Mouse (Mus musculus): ENCODE measurements around the gene Iqcn. TPM values are rescaled to one million over a fixed set of nuclear protein-coding genes. Genes with fewer than 3 reads are reported as not detected.

The Iqcn gene
- polyA plus RNA-seq, 1 experiment from 2014 or later: 0.02 TPM

DNA sequence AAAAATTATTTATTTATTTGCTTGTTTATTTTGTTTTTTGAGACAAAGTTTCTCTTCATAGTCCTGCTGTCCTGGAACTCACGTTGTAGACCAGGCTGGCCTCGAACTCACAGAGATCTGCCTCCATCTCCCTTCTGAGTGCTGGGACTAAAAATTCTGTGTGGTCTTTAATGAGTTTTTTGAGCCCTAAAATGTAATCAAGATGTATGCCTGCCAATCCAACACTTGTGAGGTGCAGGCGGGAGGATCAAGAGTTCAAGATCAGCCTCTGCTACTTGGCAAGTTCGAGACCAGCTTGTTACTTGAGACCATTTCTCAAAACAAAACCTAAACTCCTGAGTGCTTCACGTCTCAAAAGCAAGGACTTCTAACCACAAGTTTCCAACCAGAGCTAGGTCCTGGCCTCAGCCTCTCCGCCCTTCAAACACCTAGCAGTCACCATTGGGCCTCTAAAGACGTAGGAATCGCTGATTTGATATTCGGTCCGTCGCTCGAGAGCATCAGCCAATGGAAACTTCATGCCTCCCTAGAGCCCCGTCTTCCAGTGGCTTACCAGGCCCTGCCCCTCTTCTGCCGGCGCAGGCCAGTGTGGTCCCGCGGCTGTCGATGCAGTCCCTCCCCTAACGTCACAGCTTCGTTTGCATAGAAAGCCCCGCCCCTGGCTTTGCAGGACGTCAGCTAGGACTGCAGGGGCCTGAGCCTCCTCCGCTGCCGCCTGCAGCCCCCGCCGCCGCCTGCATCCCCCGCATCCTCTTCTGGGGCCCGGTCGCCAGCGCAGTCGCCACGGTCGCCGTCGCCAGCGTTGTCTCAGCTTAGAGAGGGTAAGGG is 51.0 kb downstream of the Iqcn start, which contains the start of gene Rab3a:
Gene Rab3a, plus strand, starts transcription at position 637 of the 828 bp plus-strand sequence.
- 7% methylated on average over 37 of the region's 37 CpGs for WGBS
- peaks cover 1% of the 10 kb centered on the region; the same call in 1 of the 2 replicates for H3K27me3 ChIP-seq
- peak within 1 kb of the TSS; percentile 72 for H3K9ac ChIP-seq
- H3K36me3 ChIP-seq: no peaks in the 10 kb centered on the region
- H3K27ac ChIP-seq: peak within 1 kb of the TSS; percentile 78
- H3K4me3 ChIP-seq: peak within 1 kb of the TSS; percentile 60
- no peaks in the 10 kb centered on the region for H3K9me3 ChIP-seq
- H3K4me1 ChIP-seq: peaks cover 41% of the 10 kb centered on the region
- peak; percentile 96 for ATAC-seq (ENCODE audit: borderline replicate concordance, extremely low read depth, low FRiP score, low TSS enrichment)
- H3K4me2 ChIP-seq: peak within 1 kb of the TSS; percentile 96

GRCm38 (mm10) chr8:70754871-70755660 is 51.8 kb downstream of the Iqcn start:
- Histone ChIP-seq H3K4me3 (peak overlapping the region; percentile 60), H3K9me3 (no peaks in the 10 kb centered on the region), H3K4me1 (peaks cover 48% of the 10 kb centered on the region), H3K36me3 (no peaks in the 10 kb centered on the region), H3K27me3 (no peaks in the 10 kb centered on the region), H3K4me2 (peak overlapping the region; percentile 96), H3K27ac (peak overlapping the region; percentile 34; the same call in 1 of the 2 replicates), H3K9ac (peak overlapping the region; percentile 72)
- ATAC-seq (ENCODE audit: borderline replicate concordance, extremely low read depth, low FRiP score, low TSS enrichment): peak; percentile 1; the same call in 1 of the 2 replicates
- WGBS: 12% methylated on average over 50 of the region's 50 CpGs

- Histone ChIP-seq H3K9ac (no peak overlapping the region), H3K4me1 (peaks cover 52% of the 10 kb centered on the region), H3K9me3 (no peaks in the 10 kb centered on the region), H3K27me3 (no peaks in the 10 kb centered on the region), H3K4me2 (peak overlapping the region; percentile 96), H3K36me3 (no peaks in the 10 kb centered on the region), H3K27ac (no peak overlapping the region), H3K4me3 (peak overlapping the region; percentile 60; the same call in 1 of the 2 replicates)
- ATAC-seq (ENCODE audit: borderline replicate concordance, extremely low read depth, low FRiP score, low TSS enrichment): no peak
- 81% methylated on average over 24 of the region's 24 CpGs for WGBS
Observed at GRCm38 (mm10) chr8:70755661-70756475, 52.6 kb downstream of the Iqcn start.

DNA sequence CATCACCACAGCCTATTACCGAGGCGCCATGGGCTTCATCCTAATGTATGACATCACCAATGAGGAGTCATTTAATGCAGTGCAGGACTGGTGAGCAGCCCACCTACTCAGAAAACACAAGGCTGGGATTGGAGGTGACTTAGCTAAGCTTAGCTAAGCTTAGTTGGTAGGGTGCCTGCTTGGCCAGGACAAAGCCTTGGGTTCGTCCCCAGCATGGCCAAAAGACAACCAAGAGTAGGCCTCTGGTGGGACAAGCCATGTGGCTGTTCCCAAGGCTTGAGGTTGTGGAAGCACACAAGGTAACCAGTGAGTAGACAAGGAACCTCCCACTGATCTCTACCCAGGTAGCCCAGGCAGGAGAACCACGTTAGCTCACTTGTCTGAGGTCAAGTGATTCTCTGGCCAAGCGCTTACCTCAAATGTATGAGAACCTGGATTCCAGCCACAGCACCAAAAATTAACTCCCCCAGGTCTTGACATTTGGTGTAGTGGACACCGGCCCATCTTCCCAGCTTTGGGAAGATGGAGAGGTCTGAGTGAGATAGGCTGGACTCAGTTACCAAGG is 53.3 kb downstream of the Iqcn start:
- no peak overlapping the region for H3K27ac ChIP-seq
- ATAC-seq (ENCODE audit: borderline replicate concordance, extremely low read depth, low FRiP score, low TSS enrichment): no peak
- no peaks in the 10 kb centered on the region for H3K27me3 ChIP-seq
- no peaks in the 10 kb centered on the region for H3K9me3 ChIP-seq
- H3K4me1 ChIP-seq: peaks cover 57% of the 10 kb centered on the region
- no peak overlapping the region for H3K9ac ChIP-seq
- no peak overlapping the region for H3K4me2 ChIP-seq
- WGBS: 94% methylated on average over 6 of the region's 6 CpGs
- no peak overlapping the region for H3K4me3 ChIP-seq
- H3K36me3 ChIP-seq: no peaks in the 10 kb centered on the region

DNA sequence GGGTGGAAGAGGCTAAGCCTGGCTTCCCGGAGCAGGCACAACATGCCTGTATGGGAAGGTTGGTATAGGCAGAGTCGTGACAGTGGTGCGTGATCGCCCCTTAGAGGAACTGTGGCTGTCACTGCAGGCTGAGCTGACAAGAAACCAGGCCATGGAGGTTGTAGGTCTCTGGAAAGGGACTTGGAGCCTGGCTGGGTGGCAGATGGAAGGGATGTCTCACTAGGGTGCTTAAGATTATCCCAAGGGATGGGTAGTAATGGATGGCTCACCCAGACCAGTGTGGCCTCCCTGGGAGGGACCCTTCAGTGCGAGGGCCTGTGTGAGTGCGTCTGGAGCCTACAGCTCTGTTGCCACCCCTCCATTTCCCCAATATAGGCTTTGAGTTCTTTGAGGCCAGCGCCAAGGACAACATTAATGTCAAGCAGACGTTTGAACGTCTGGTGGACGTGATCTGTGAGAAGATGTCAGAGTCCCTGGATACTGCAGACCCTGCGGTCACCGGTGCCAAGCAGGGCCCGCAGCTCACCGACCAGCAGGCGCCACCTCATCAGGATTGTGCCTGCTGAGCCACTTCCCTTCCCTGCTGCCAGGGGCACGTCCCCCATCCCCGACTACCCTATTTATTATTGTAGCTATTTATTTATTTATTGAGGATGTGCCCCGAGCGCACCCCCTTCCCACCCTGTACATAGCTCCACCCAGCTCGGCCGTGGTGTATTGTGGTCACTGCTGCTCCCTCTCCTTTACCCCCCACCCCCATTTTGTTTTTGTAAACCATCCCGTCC is 54.5 kb downstream of the Iqcn start:
- H3K9ac ChIP-seq: no peak overlapping the region
- H3K36me3 ChIP-seq: no peaks in the 10 kb centered on the region
- H3K4me1 ChIP-seq: peaks cover 50% of the 10 kb centered on the region
- no peaks in the 10 kb centered on the region for H3K9me3 ChIP-seq
- no peak overlapping the region for H3K4me3 ChIP-seq
- WGBS: 68% methylated on average over 22 of the region's 22 CpGs
- no peaks in the 10 kb centered on the region for H3K27me3 ChIP-seq
- H3K4me2 ChIP-seq: no peak overlapping the region
- no peak overlapping the region for H3K27ac ChIP-seq
- ATAC-seq (ENCODE audit: borderline replicate concordance, extremely low read depth, low FRiP score, low TSS enrichment): no peak

DNA sequence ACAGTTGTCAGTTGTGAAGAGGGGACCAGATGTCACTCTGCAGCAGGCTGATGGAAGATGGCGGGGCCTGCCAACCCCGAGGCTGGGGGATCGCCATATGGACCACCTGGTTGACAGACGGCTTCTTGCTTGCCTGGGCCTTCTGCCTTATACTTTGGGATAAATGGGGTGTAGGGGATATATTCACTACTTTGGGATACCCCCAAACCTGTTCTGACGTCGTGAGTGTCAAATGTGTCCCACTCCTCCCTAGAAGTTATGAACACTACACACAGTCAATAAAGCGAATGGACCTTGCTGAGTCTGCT is 55.0 kb downstream of the Iqcn start:
- Histone ChIP-seq H3K27me3 (no peaks in the 10 kb centered on the region), H3K9me3 (no peaks in the 10 kb centered on the region), H3K27ac (no peak overlapping the region), H3K4me3 (no peak overlapping the region), H3K9ac (no peak overlapping the region), H3K4me2 (no peak overlapping the region), H3K4me1 (peaks cover 44% of the 10 kb centered on the region), H3K36me3 (no peaks in the 10 kb centered on the region)
- WGBS: 78% methylated on average over 7 of the region's 7 CpGs
- ATAC-seq (ENCODE audit: borderline replicate concordance, extremely low read depth, low FRiP score, low TSS enrichment): no peak

- Histone ChIP-seq H3K9ac (no peak overlapping the region), H3K4me2 (no peak overlapping the region), H3K9me3 (no peaks in the 10 kb centered on the region), H3K27ac (no peak overlapping the region), H3K4me3 (no peak overlapping the region), H3K27me3 (no peaks in the 10 kb centered on the region), H3K4me1 (peaks cover 40% of the 10 kb centered on the region), H3K36me3 (no peaks in the 10 kb centered on the region)
- 58% methylated on average over 19 of the region's 19 CpGs for WGBS
- no peak for ATAC-seq (ENCODE audit: borderline replicate concordance, extremely low read depth, low FRiP score, low TSS enrichment)
Observed at GRCm38 (mm10) chr8:70758616-70759561, 55.6 kb downstream of the Iqcn start.

DNA sequence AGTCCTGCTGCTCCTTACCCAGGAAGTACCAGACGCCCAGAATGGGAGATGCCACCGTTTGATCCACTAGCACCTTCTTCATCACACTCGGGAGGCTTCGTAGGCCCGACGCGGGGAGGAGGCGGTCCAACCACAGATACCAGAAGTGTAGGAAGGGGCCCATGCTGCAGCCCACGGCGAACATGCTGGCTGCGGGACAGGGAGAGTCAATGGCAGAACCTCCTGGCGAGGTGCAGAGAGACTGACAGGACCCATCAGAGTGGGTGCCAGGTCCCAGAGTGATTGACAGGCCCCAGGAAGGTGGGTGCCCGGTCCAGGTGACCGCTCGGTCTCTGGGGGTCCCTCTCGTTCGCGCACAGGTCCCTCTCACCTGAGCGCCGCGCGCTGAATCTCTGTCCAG is 57.1 kb downstream of the Iqcn start:
- under 1% methylated on average over 22 of the region's 22 CpGs for WGBS
- Histone ChIP-seq H3K27ac (peak overlapping the region; percentile 72), H3K4me3 (peak overlapping the region; percentile 56), H3K9ac (peak overlapping the region; percentile 59), H3K4me1 (peaks cover 34% of the 10 kb centered on the region), H3K36me3 (no peaks in the 10 kb centered on the region), H3K27me3 (no peaks in the 10 kb centered on the region), H3K4me2 (peak overlapping the region; percentile 90), H3K9me3 (no peaks in the 10 kb centered on the region)
- ATAC-seq (ENCODE audit: borderline replicate concordance, extremely low read depth, low FRiP score, low TSS enrichment): no peak

DNA sequence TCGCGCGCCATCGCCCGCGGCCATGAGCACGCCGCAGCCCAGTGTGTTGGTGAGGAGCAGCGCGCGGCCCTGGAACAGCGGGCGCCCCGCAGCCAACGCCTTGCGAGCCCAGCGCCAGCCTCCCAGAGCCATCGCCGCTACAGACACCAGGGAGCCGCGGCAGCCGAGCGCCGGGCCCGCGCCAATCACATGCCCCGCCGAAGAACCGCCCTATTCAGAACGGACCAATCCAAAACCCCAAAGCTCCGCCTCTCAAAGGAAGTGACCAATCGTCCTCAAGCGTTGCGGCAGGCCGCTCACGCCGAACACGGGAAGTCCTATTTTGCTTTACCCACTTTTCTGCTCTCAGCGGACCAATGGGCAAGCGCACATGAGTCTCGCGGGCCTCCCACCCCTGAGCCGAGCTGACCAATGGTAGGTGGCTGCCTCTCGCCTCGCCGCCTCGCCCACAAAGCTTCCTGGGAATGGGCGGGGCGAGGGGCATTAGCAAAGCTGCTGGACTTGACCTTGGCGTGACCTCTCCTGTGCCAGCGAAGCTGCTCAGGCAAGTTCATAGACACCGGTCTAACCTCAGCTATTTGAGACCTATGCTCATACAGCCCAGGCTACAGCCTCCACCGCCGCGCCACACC is 57.6 kb downstream of the Iqcn start, which contains the start of gene Mpv17l2:
Gene Mpv17l2, minus strand, starts transcription at position 172 of the 632 bp plus-strand sequence.
- ATAC-seq (ENCODE audit: borderline replicate concordance, extremely low read depth, low FRiP score, low TSS enrichment): peak; percentile 95
- under 1% methylated on average over 55 of the region's 55 CpGs for WGBS
- H3K27ac ChIP-seq: peak within 1 kb of the TSS; percentile 72

More for the DNA sequence above, 57.6 kb downstream of the Iqcn start, which contains the start of gene Mpv17l2:
- Histone ChIP-seq H3K9me3 (no peaks in the 10 kb centered on the region), H3K4me2 (peak within 1 kb of the TSS; percentile 90), H3K4me3 (peak within 1 kb of the TSS; percentile 56), H3K4me1 (peaks cover 36% of the 10 kb centered on the region), H3K36me3 (no peaks in the 10 kb centered on the region), H3K27me3 (no peaks in the 10 kb centered on the region), H3K9ac (peak within 1 kb of the TSS; percentile 59)

Data from lung, embryonic 15.5 days (tissue).